Mouse (Mus musculus) forebrain, embryonic 13.5 days (tissue): ENCODE data around the gene Tex22. TPM values are rescaled to one million over a fixed set of nuclear protein-coding genes. Genes with fewer than 3 reads are reported as not detected.

ENCODE experiments used
- ATAC-seq: fragments of 200-750 bp; cut with Nextera tagmentation; 2 replicates; pipeline ENCODE4 v1.8.0; 2017
- H3K27ac ChIP-seq: fragments of 300-500 bp; sonication (generic); 2 replicates; pipeline ENCODE4 v1.5.1; 2015; ENCODE audit warnings: inconsistent platforms, mild to moderate bottlenecking, moderate library complexity
- H3K27me3 ChIP-seq: fragments of 300-500 bp; sonication (generic); 2 replicates; pipeline ENCODE4 v1.6.1; 2015; ENCODE audit warnings: mild to moderate bottlenecking, inconsistent platforms
- H3K36me3 ChIP-seq: fragments of 300-500 bp; sonication (generic); 2 replicates; pipeline ENCODE4 v1.6.1; 2015; ENCODE audit warnings: mild to moderate bottlenecking, inconsistent platforms; ENCODE audit not compliant: poor library complexity, severe bottlenecking
- H3K4me1 ChIP-seq: fragments of 300-500 bp; sonication (generic); 2 replicates; pipeline ENCODE4 v1.6.1; 2015; ENCODE audit warnings: inconsistent platforms
- H3K4me2 ChIP-seq: fragments of 300-500 bp; sonication (generic); 2 replicates; pipeline ENCODE4 v1.6.1; 2015; ENCODE audit warnings: inconsistent platforms, mild to moderate bottlenecking, moderate library complexity
- H3K4me3 ChIP-seq: fragments of 300-500 bp; sonication (generic); 2 replicates; pipeline ENCODE4 v1.5.1; 2015; ENCODE audit warnings: mild to moderate bottlenecking, inconsistent platforms
- H3K9ac ChIP-seq: fragments of 300-500 bp; sonication (generic); 2 replicates; pipeline ENCODE4 v1.6.1; 2015; ENCODE audit warnings: mild to moderate bottlenecking, inconsistent platforms
- H3K9me3 ChIP-seq: fragments of 300-500 bp; sonication (generic); replicated peaks from 2 replicates; pipeline ENCODE4 v1.6.1; 2016; ENCODE audit warnings: inconsistent platforms
- WGBS: fragments of 180-500 bp; shearing (Covaris S2); methylation state at CpG from one replicate; pipeline ENCODE4 v1.1.7; 2015; 5-methylcytosine and 5-hydroxymethylcytosine counted together
- polyA plus RNA-seq: library from polyadenylated mRNA; unstranded; fragments of >200 nt; fragmentation: Nextera tagmentation; extraction: Ambion mirVana; gene quantifications from 2 replicates; pipeline ENCODE4 v1.2.1, GENCODE M21; 2015

Gene Tex22
- polyA plus RNA-seq, 1 experiment from 2014 or later: not detected

GRCm38 (mm10) chr12:113090053-113090452, 15.8 kb downstream of the Tex22 start:
- Histone ChIP-seq H3K9me3 (no peaks in the 10 kb centered on the region), H3K27ac (no peak overlapping the region), H3K4me2 (no peak overlapping the region), H3K36me3 (no peaks in the 10 kb centered on the region), H3K4me3 (no peak overlapping the region), H3K4me1 (no peaks in the 10 kb centered on the region), H3K27me3 (no peaks in the 10 kb centered on the region), H3K9ac (no peak overlapping the region)
- WGBS: 87% methylated on average over 17 of the region's 17 CpGs
- ATAC-seq: no peak

- no peak overlapping the region for H3K27ac ChIP-seq
- no peaks in the 10 kb centered on the region for H3K27me3 ChIP-seq
- H3K36me3 ChIP-seq: no peaks in the 10 kb centered on the region
- H3K4me1 ChIP-seq: peaks cover 36% of the 10 kb centered on the region
- peak overlapping the region; percentile 98 for H3K9ac ChIP-seq
- H3K9me3 ChIP-seq: no peaks in the 10 kb centered on the region
- peak overlapping the region; percentile 99 for H3K4me3 ChIP-seq
- peak; percentile 8; the same call in 1 of the 2 replicates for ATAC-seq
- 87% methylated on average over 5 of the region's 5 CpGs for WGBS
- H3K4me2 ChIP-seq: peak overlapping the region; percentile 93
Measured at GRCm38 (mm10) chr12:113097040-113097439, 22.7 kb downstream of the Tex22 start.

GRCm38 (mm10) chr12:113097749-113098281, 23.5 kb downstream of the Tex22 start, which contains the start of gene Mta1:
TSS of gene Mta1 (plus strand) at chr12:113098278.
- Histone ChIP-seq H3K27ac (peak within 1 kb of the TSS; percentile 65), H3K36me3 (peaks cover 2% of the 10 kb centered on the region; the same call in 1 of the 2 replicates), H3K4me1 (peaks cover 42% of the 10 kb centered on the region), H3K9ac (peak within 1 kb of the TSS; percentile 98), H3K4me3 (peak within 1 kb of the TSS; percentile 99), H3K9me3 (no peaks in the 10 kb centered on the region), H3K27me3 (no peaks in the 10 kb centered on the region), H3K4me2 (peak within 1 kb of the TSS; percentile 93)
- peak; percentile 73 for ATAC-seq
- WGBS: 1% methylated on average over 31 of the region's 53 CpGs

- H3K4me1 ChIP-seq: peaks cover 44% of the 10 kb centered on the region
- WGBS: 0% methylated on average over 14 of the region's 60 CpGs
Measured at GRCm38 (mm10) chr12:113098530-113099151, 24.3 kb downstream of the Tex22 start.

GRCm38 (mm10) chr12:113099470-113100237, 25.4 kb downstream of the Tex22 start:
- Histone ChIP-seq H3K27ac (peak overlapping the region; percentile 25; the same call in 1 of the 2 replicates), H3K9me3 (no peaks in the 10 kb centered on the region), H3K27me3 (no peaks in the 10 kb centered on the region), H3K4me1 (peaks cover 50% of the 10 kb centered on the region), H3K4me2 (peak overlapping the region; percentile 93), H3K36me3 (peaks cover 7% of the 10 kb centered on the region; the same call in 1 of the 2 replicates), H3K9ac (peak overlapping the region; percentile 98), H3K4me3 (peak overlapping the region; percentile 99)
- no peak for ATAC-seq
- WGBS: 29% methylated on average over 6 of the region's 6 CpGs

More at GRCm38 (mm10) chr12:113098530-113099151, 24.3 kb downstream of the Tex22 start:
- Histone ChIP-seq H3K9me3 (no peaks in the 10 kb centered on the region), H3K4me3 (peak overlapping the region; percentile 99), H3K4me2 (peak overlapping the region; percentile 93), H3K9ac (peak overlapping the region; percentile 98), H3K27me3 (no peaks in the 10 kb centered on the region), H3K27ac (peak overlapping the region; percentile 65), H3K36me3 (peaks cover 5% of the 10 kb centered on the region; the same call in 1 of the 2 replicates)
- peak; percentile 8; the same call in 1 of the 2 replicates for ATAC-seq

GRCm38 (mm10) chr12:113100448-113101076, 26.3 kb downstream of the Tex22 start:
- Histone ChIP-seq H3K4me2 (peak overlapping the region; percentile 93), H3K4me1 (peaks cover 50% of the 10 kb centered on the region), H3K27ac (0 out of 2 replicates have a peak overlapping the region, but pooled peaks have one; percentile 20)

GRCm38 (mm10) chr12:113101251-113101960, 27.1 kb downstream of the Tex22 start:
- no peak overlapping the region for H3K4me3 ChIP-seq
- H3K9me3 ChIP-seq: 0 out of 2 replicates have a peak, but pooled peaks cover 3% of the 10 kb centered on the region
- H3K27me3 ChIP-seq: no peaks in the 10 kb centered on the region
- H3K9ac ChIP-seq: no peak overlapping the region
- H3K36me3 ChIP-seq: peaks cover 20% of the 10 kb centered on the region
- no peak overlapping the region for H3K27ac ChIP-seq
- no peak for ATAC-seq
- H3K4me1 ChIP-seq: peaks cover 50% of the 10 kb centered on the region
- H3K4me2 ChIP-seq: no peak overlapping the region
- 83% methylated on average over 9 of the region's 9 CpGs for WGBS

More at GRCm38 (mm10) chr12:113100448-113101076, 26.3 kb downstream of the Tex22 start:
- Histone ChIP-seq H3K27me3 (no peaks in the 10 kb centered on the region), H3K4me3 (no peak overlapping the region), H3K9me3 (0 out of 2 replicates have a peak, but pooled peaks cover under 1% of the 10 kb centered on the region), H3K9ac (peak overlapping the region; percentile 48; the same call in 1 of the 2 replicates), H3K36me3 (peaks cover 15% of the 10 kb centered on the region)
- 84% methylated on average over 5 of the region's 5 CpGs for WGBS
- ATAC-seq: no peak

- H3K4me2 ChIP-seq: no peak overlapping the region
- peaks cover 43% of the 10 kb centered on the region for H3K4me1 ChIP-seq
- H3K36me3 ChIP-seq: peaks cover 20% of the 10 kb centered on the region
- no peak overlapping the region for H3K27ac ChIP-seq
- no peaks in the 10 kb centered on the region for H3K27me3 ChIP-seq
- no peak overlapping the region for H3K4me3 ChIP-seq
- 66% methylated on average over 6 of the region's 6 CpGs for WGBS
- no peak overlapping the region for H3K9ac ChIP-seq
- ATAC-seq: no peak
- H3K9me3 ChIP-seq: 0 out of 2 replicates have a peak, but pooled peaks cover 3% of the 10 kb centered on the region
Measured at GRCm38 (mm10) chr12:113102461-113102860, 28.2 kb downstream of the Tex22 start.

- no peak overlapping the region for H3K27ac ChIP-seq
- no peaks in the 10 kb centered on the region for H3K27me3 ChIP-seq
- H3K4me3 ChIP-seq: no peak overlapping the region
- 0 out of 2 replicates have a peak, but pooled peaks cover 3% of the 10 kb centered on the region for H3K9me3 ChIP-seq
- H3K4me2 ChIP-seq: no peak overlapping the region
- peaks cover 37% of the 10 kb centered on the region for H3K4me1 ChIP-seq
- H3K9ac ChIP-seq: no peak overlapping the region
- WGBS: 81% methylated on average over 8 of the region's 8 CpGs
- ATAC-seq: no peak
- peaks cover 23% of the 10 kb centered on the region for H3K36me3 ChIP-seq
Measured at GRCm38 (mm10) chr12:113103846-113104451, 29.6 kb downstream of the Tex22 start.

- H3K4me1 ChIP-seq: peaks cover 16% of the 10 kb centered on the region; the same call in 1 of the 2 replicates
- no peak overlapping the region for H3K9ac ChIP-seq
- H3K4me2 ChIP-seq: no peak overlapping the region
- H3K4me3 ChIP-seq: no peak overlapping the region
- H3K27ac ChIP-seq: no peak overlapping the region
- 0 out of 2 replicates have a peak, but pooled peaks cover 3% of the 10 kb centered on the region for H3K9me3 ChIP-seq
- no peaks in the 10 kb centered on the region for H3K27me3 ChIP-seq
- H3K36me3 ChIP-seq: peaks cover 26% of the 10 kb centered on the region
- 95% methylated on average over 6 of the region's 6 CpGs for WGBS
- no peak for ATAC-seq
Measured at GRCm38 (mm10) chr12:113106386-113106785, 32.1 kb downstream of the Tex22 start.
